Mouse (Mus musculus): ENCODE data around the gene Adam22.

- TF ChIP-seq CTCF (IDR thresholded peaks at IDR 0.05; ENCODE audit: borderline replicate concordance, control insufficient read depth, extremely low read depth, insufficient read depth, low read length, poor library complexity) (no peak), POLR2A (IDR thresholded peaks at IDR 0.05; ENCODE audit: control insufficient read depth, extremely low read depth, insufficient read depth, low read length, poor library complexity) (no peak)
Measured at GRCm38 (mm10) chr5:8151645-8152044, 216.3 kb downstream of the Adam22 start.

All from thymus, adult 2 months (tissue).